Mouse (Mus musculus): Measurements from ENCODE around the gene Sash1. TPM values are rescaled to one million over a fixed set of nuclear protein-coding genes. Genes with fewer than 3 reads are reported as not detected.

Gene Sash1
- polyA plus RNA-seq, 1 experiment from 2014 or later, result 2.6 TPM

- WGBS, result 88% methylated on average over 12 of the region's 12 CpGs
- Histone ChIP-seq H3K4me2 (ENCODE audit: low read depth, low read length) (no peak overlapping the region), H3K27me3 (ENCODE audit: control insufficient read depth, insufficient read depth, low read length) (no peaks in the 10 kb centered on the region), H3K4me1 (ENCODE audit: control insufficient read depth, insufficient read depth, low read length) (peaks cover under 1% of the 10 kb centered on the region; the same call in 1 of the 2 replicates), H3K9ac (ENCODE audit: low read length) (no peak overlapping the region), H3K9me3 (replicated peaks; ENCODE audit: control insufficient read depth, low read length) (peaks cover 3% of the 10 kb centered on the region; the same call in 1 of the 2 replicates), H3K27ac (ENCODE audit: low read length) (no peak overlapping the region), H3K36me3 (ENCODE audit: control insufficient read depth, insufficient read depth) (peaks cover 20% of the 10 kb centered on the region; the same call in 1 of the 2 replicates), H3K4me3 (ENCODE audit: low read length) (no peak overlapping the region)
- no peak for ATAC-seq (replicated peaks; ENCODE audit: extremely low read depth, insufficient read depth, low FRiP score)
Observed at GRCm38 (mm10) chr10:8777552-8778253, 108.2 kb downstream of the Sash1 start.

- WGBS, result 97% methylated on average over 2 of the region's 2 CpGs
- H3K36me3 ChIP-seq (ENCODE audit: control insufficient read depth, insufficient read depth), result peaks cover 20% of the 10 kb centered on the region; the same call in 1 of the 2 replicates
Observed at GRCm38 (mm10) chr10:8776791-8777190, 109.1 kb downstream of the Sash1 start.

GRCm38 (mm10) chr10:8775794-8776193 is 110.1 kb downstream of the Sash1 start:
- peaks cover 10% of the 10 kb centered on the region for H3K4me1 ChIP-seq (ENCODE audit: control insufficient read depth, insufficient read depth, low read length)
- no peak overlapping the region for H3K9ac ChIP-seq (ENCODE audit: low read length)
- no peak overlapping the region for H3K4me2 ChIP-seq (ENCODE audit: low read depth, low read length)
- WGBS, result 55% methylated on average over 2 of the region's 2 CpGs
- no peak overlapping the region for H3K4me3 ChIP-seq (ENCODE audit: low read length)
- no peaks in the 10 kb centered on the region for H3K27me3 ChIP-seq (ENCODE audit: control insufficient read depth, insufficient read depth, low read length)
- H3K9me3 ChIP-seq (replicated peaks; ENCODE audit: control insufficient read depth, low read length), result peaks cover 3% of the 10 kb centered on the region; the same call in 1 of the 2 replicates
- no peak for ATAC-seq (replicated peaks; ENCODE audit: extremely low read depth, insufficient read depth, low FRiP score)
- H3K27ac ChIP-seq (ENCODE audit: low read length), result peak overlapping the region; percentile 53
- peaks cover 18% of the 10 kb centered on the region; the same call in 1 of the 2 replicates for H3K36me3 ChIP-seq (ENCODE audit: control insufficient read depth, insufficient read depth)

More at GRCm38 (mm10) chr10:8776791-8777190, 109.1 kb downstream of the Sash1 start:
- Histone ChIP-seq H3K9me3 (replicated peaks; ENCODE audit: control insufficient read depth, low read length) (peaks cover 3% of the 10 kb centered on the region; the same call in 1 of the 2 replicates), H3K27ac (ENCODE audit: low read length) (no peak overlapping the region), H3K4me1 (ENCODE audit: control insufficient read depth, insufficient read depth, low read length) (peaks cover 10% of the 10 kb centered on the region), H3K4me3 (ENCODE audit: low read length) (no peak overlapping the region), H3K4me2 (ENCODE audit: low read depth, low read length) (no peak overlapping the region), H3K27me3 (ENCODE audit: control insufficient read depth, insufficient read depth, low read length) (no peaks in the 10 kb centered on the region), H3K9ac (ENCODE audit: low read length) (no peak overlapping the region)
- no peak for ATAC-seq (replicated peaks; ENCODE audit: extremely low read depth, insufficient read depth, low FRiP score)

- peaks cover 3% of the 10 kb centered on the region; the same call in 1 of the 2 replicates for H3K9me3 ChIP-seq (replicated peaks; ENCODE audit: control insufficient read depth, low read length)
- no peak overlapping the region for H3K9ac ChIP-seq (ENCODE audit: low read length)
- H3K4me3 ChIP-seq (ENCODE audit: low read length), result no peak overlapping the region
- 57% methylated on average over 4 of the region's 4 CpGs for WGBS
- peak overlapping the region; percentile 42; the same call in 1 of the 2 replicates for H3K27ac ChIP-seq (ENCODE audit: low read length)
- no peaks in the 10 kb centered on the region for H3K27me3 ChIP-seq (ENCODE audit: control insufficient read depth, insufficient read depth, low read length)
- peaks cover 19% of the 10 kb centered on the region; the same call in 1 of the 2 replicates for H3K36me3 ChIP-seq (ENCODE audit: control insufficient read depth, insufficient read depth)
- no peak overlapping the region for H3K4me2 ChIP-seq (ENCODE audit: low read depth, low read length)
- H3K4me1 ChIP-seq (ENCODE audit: control insufficient read depth, insufficient read depth, low read length), result peaks cover 10% of the 10 kb centered on the region
- ATAC-seq (replicated peaks; ENCODE audit: extremely low read depth, insufficient read depth, low FRiP score), result peak; percentile 56
Observed at GRCm38 (mm10) chr10:8772464-8773209, 113.2 kb downstream of the Sash1 start.

GRCm38 (mm10) chr10:8770931-8771653 is 114.8 kb downstream of the Sash1 start:
- no peak for ATAC-seq (replicated peaks; ENCODE audit: extremely low read depth, insufficient read depth, low FRiP score)

GRCm38 (mm10) chr10:8768654-8769053 is 117.2 kb downstream of the Sash1 start:
- H3K4me2 ChIP-seq (ENCODE audit: low read depth, low read length), result no peak overlapping the region
- H3K9ac ChIP-seq (ENCODE audit: low read length), result no peak overlapping the region
- peaks cover 4% of the 10 kb centered on the region; the same call in 1 of the 2 replicates for H3K36me3 ChIP-seq (ENCODE audit: control insufficient read depth, insufficient read depth)
- H3K4me1 ChIP-seq (ENCODE audit: control insufficient read depth, insufficient read depth, low read length), result peaks cover 10% of the 10 kb centered on the region
- no peak for ATAC-seq (replicated peaks; ENCODE audit: extremely low read depth, insufficient read depth, low FRiP score)
- 80% methylated on average over 8 of the region's 8 CpGs for WGBS
- H3K27ac ChIP-seq (ENCODE audit: low read length), result no peak overlapping the region
- H3K9me3 ChIP-seq (replicated peaks; ENCODE audit: control insufficient read depth, low read length), result no peaks in the 10 kb centered on the region
- H3K27me3 ChIP-seq (ENCODE audit: control insufficient read depth, insufficient read depth, low read length), result no peaks in the 10 kb centered on the region
- no peak overlapping the region for H3K4me3 ChIP-seq (ENCODE audit: low read length)

More at GRCm38 (mm10) chr10:8770931-8771653, 114.8 kb downstream of the Sash1 start:
- H3K9ac ChIP-seq (ENCODE audit: low read length), result no peak overlapping the region
- no peak overlapping the region for H3K27ac ChIP-seq (ENCODE audit: low read length)
- H3K36me3 ChIP-seq (ENCODE audit: control insufficient read depth, insufficient read depth), result peaks cover 11% of the 10 kb centered on the region; the same call in 1 of the 2 replicates
- no peak overlapping the region for H3K4me2 ChIP-seq (ENCODE audit: low read depth, low read length)
- peaks cover 3% of the 10 kb centered on the region; the same call in 1 of the 2 replicates for H3K9me3 ChIP-seq (replicated peaks; ENCODE audit: control insufficient read depth, low read length)
- H3K4me1 ChIP-seq (ENCODE audit: control insufficient read depth, insufficient read depth, low read length), result peaks cover 10% of the 10 kb centered on the region
- H3K27me3 ChIP-seq (ENCODE audit: control insufficient read depth, insufficient read depth, low read length), result no peaks in the 10 kb centered on the region
- 94% methylated on average over 12 of the region's 12 CpGs for WGBS
- H3K4me3 ChIP-seq (ENCODE audit: low read length), result no peak overlapping the region

- Histone ChIP-seq H3K27me3 (ENCODE audit: control insufficient read depth, insufficient read depth, low read length) (no peaks in the 10 kb centered on the region), H3K9ac (ENCODE audit: low read length) (no peak overlapping the region), H3K9me3 (replicated peaks; ENCODE audit: control insufficient read depth, low read length) (no peaks in the 10 kb centered on the region), H3K36me3 (ENCODE audit: control insufficient read depth, insufficient read depth) (peaks cover 4% of the 10 kb centered on the region; the same call in 1 of the 2 replicates), H3K4me2 (ENCODE audit: low read depth, low read length) (no peak overlapping the region), H3K4me3 (ENCODE audit: low read length) (no peak overlapping the region), H3K4me1 (ENCODE audit: control insufficient read depth, insufficient read depth, low read length) (peaks cover 13% of the 10 kb centered on the region), H3K27ac (ENCODE audit: low read length) (peak overlapping the region; percentile 9; the same call in 1 of the 2 replicates)
- ATAC-seq (replicated peaks; ENCODE audit: extremely low read depth, insufficient read depth, low FRiP score), result 0 out of 2 replicates have a peak, but pooled peaks have one; percentile 19
- 70% methylated on average over 5 of the region's 5 CpGs for WGBS
Observed at GRCm38 (mm10) chr10:8767381-8767780, 118.5 kb downstream of the Sash1 start.

GRCm38 (mm10) chr10:8765922-8766522 is 119.8 kb downstream of the Sash1 start:
- 78% methylated on average over 10 of the region's 10 CpGs for WGBS
- Histone ChIP-seq H3K4me3 (ENCODE audit: low read length) (no peak overlapping the region), H3K27me3 (ENCODE audit: control insufficient read depth, insufficient read depth, low read length) (no peaks in the 10 kb centered on the region), H3K9ac (ENCODE audit: low read length) (no peak overlapping the region), H3K36me3 (ENCODE audit: control insufficient read depth, insufficient read depth) (peaks cover 4% of the 10 kb centered on the region; the same call in 1 of the 2 replicates), H3K27ac (ENCODE audit: low read length) (no peak overlapping the region), H3K4me1 (ENCODE audit: control insufficient read depth, insufficient read depth, low read length) (peaks cover 12% of the 10 kb centered on the region), H3K4me2 (ENCODE audit: low read depth, low read length) (no peak overlapping the region), H3K9me3 (replicated peaks; ENCODE audit: control insufficient read depth, low read length) (no peaks in the 10 kb centered on the region)
- no peak for ATAC-seq (replicated peaks; ENCODE audit: extremely low read depth, insufficient read depth, low FRiP score)
